Mouse (Mus musculus): ENCODE data around the gene Zfp324.
A peak's percentile ranks its signal among the peaks of the same experiment; 100 is the strongest.

The Zfp324 gene

GRCm38 (mm10) chr7:12966104-12966845, 637 bp downstream of the Zfp324 start:
- DNase-seq (ENCODE audit: low read depth, low spot score) = peak; percentile 77

GRCm38 (mm10) chr7:12970906-12971305, 5.3 kb downstream of the Zfp324 start:
- DNase-seq (ENCODE audit: low read depth, low spot score) = no peak

- DNase-seq (ENCODE audit: low read depth, low spot score) = peak; percentile 99
These were observed 12.2 kb downstream of the Zfp324 start, which contains the start of gene Zfp446 for GRCm38 (mm10) chr7:12977682-12978389. Gene Zfp446 (plus strand): TSS chr7:12977848.

GRCm38 (mm10) chr7:12978931-12979722, 13.5 kb downstream of the Zfp324 start:
- DNase-seq (ENCODE audit: low read depth, low spot score) = no peak

- DNase-seq (ENCODE audit: low read depth, low spot score) = no peak
These were observed 14.1 kb downstream of the Zfp324 start for GRCm38 (mm10) chr7:12979776-12980175.

- DNase-seq (ENCODE audit: low read depth, low spot score) = no peak
These were observed 14.7 kb downstream of the Zfp324 start for GRCm38 (mm10) chr7:12980291-12980690.

- DNase-seq (ENCODE audit: low read depth, low spot score) = no peak
These were observed 20.1 kb downstream of the Zfp324 start for GRCm38 (mm10) chr7:12985724-12986123.

GRCm38 (mm10) chr7:12986906-12987305, 21.3 kb downstream of the Zfp324 start:
- DNase-seq (ENCODE audit: low read depth, low spot score) = no peak

GRCm38 (mm10) chr7:12987409-12988189, 22.0 kb downstream of the Zfp324 start:
- no peak for DNase-seq (ENCODE audit: low read depth, low spot score)

- DNase-seq (ENCODE audit: low read depth, low spot score) = peak; percentile 63
These were observed 26.6 kb downstream of the Zfp324 start for GRCm38 (mm10) chr7:12992222-12992621.

- DNase-seq (ENCODE audit: low read depth, low spot score) = no peak
These were observed 27.5 kb downstream of the Zfp324 start for GRCm38 (mm10) chr7:12993148-12993547.

GRCm38 (mm10) chr7:12995862-12996261, 30.2 kb downstream of the Zfp324 start:
- DNase-seq (ENCODE audit: low read depth, low spot score) = no peak

GRCm38 (mm10) chr7:12997230-12997629, 31.6 kb downstream of the Zfp324 start:
- no peak for DNase-seq (ENCODE audit: low read depth, low spot score)

GRCm38 (mm10) chr7:12998053-12998452, 32.4 kb downstream of the Zfp324 start, which contains the start of gene Slc27a5:
Gene Slc27a5 (minus strand): TSS chr7:12998192.
- DNase-seq (ENCODE audit: low read depth, low spot score) = no peak

GRCm38 (mm10) chr7:12998851-12999250, 33.2 kb downstream of the Zfp324 start, which contains the start of gene Trim28:
Gene Trim28 (plus strand): TSS chr7:12999114.
- DNase-seq (ENCODE audit: low read depth, low spot score) = no peak

- no peak for DNase-seq (ENCODE audit: low read depth, low spot score)
These were observed 35.9 kb downstream of the Zfp324 start for GRCm38 (mm10) chr7:13001584-13001983.

- DNase-seq (ENCODE audit: low read depth, low spot score) = no peak
These were observed 37.7 kb downstream of the Zfp324 start for GRCm38 (mm10) chr7:13003380-13003779.

- no peak for DNase-seq (ENCODE audit: low read depth, low spot score)
These were observed 40.4 kb downstream of the Zfp324 start for GRCm38 (mm10) chr7:13006011-13006410.

GRCm38 (mm10) chr7:13006531-13006930, 40.9 kb downstream of the Zfp324 start:
- DNase-seq (ENCODE audit: low read depth, low spot score) = no peak

GRCm38 (mm10) chr7:13007341-13008092, 41.9 kb downstream of the Zfp324 start:
- no peak for DNase-seq (ENCODE audit: low read depth, low spot score)

All from A20 (cell line).